Mouse (Mus musculus): ENCODE measurements at regions not wholly inside any gene's neighbourhood (a gene's known extent, or its start where the extent isn't known, plus 50 kb on each side); places are given as distances from the start of the nearest gene placed in this dataset.
A peak's percentile ranks its signal among the peaks of the same experiment; 100 is the strongest.
"Not testable (repeated sequence)": the region's sequence is repeated elsewhere in the genome, so short reads cannot be mapped to it uniquely, and the experiment has no call there.

DNA sequence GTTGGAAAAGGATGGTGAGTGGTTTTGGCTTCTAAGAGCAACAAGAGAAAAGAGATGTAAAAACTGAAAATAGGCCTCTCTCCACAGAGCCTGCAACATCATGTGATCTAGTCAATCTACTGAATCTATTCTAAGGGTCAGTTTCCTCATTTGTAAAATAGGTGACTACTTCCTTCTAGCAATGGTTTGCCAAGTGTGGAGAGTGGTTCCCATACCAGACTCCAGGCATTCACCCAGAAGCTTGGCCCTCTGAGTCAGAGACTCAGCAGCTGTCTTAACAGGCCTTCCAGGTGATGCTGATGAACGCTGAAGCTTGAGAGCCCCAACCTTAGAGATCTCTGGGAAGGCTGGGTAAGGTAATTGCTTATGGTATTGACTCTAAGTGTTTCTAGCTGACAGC, 98.9 kb upstream of the Klf4 start:
- no peak for DNase-seq (ENCODE audit: low read depth, low spot score)

DNA sequence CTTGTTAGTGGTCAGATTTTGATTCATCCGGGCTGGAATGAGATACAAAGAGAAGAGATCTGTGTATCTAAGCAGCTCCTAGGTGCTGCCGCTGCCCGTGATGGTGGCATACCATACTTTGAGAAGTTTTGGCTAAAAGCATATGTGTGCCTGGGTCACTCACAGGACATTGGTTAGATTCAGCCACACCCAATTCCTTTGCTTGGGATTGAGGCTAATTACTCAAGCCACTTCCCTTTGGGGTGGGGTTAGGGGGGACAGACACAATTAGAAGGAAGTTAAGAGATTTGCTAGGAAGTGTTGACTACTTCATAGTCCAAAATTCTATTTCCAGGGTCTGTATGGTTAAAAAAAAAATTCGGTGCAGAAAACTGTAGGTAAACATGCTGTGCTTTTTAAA, 97.9 kb upstream of the Klf4 start:
- DNase-seq (ENCODE audit: low read depth, low spot score): not testable (repeated sequence)

DNA sequence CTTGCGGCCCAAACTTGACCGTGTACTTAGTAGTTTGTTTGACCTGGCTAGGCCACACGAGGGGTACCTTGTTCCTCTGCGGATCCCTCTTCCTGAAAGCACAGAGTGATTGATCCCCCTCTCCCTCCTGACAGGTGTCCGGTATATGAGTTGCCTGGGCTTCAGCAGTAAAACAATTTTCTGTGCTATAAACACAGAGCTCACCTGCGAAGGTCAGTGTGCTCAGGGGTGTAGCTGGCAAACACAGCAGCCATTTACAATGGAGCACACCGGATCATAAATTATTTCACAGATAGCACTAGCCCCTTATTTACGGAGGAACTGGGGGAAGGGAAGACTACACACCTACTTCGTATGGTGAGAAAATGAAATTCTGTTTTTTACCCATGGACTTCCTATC, 92.5 kb upstream of the Klf4 start:
- DNase-seq (ENCODE audit: low read depth, low spot score): no peak

- DNase-seq (ENCODE audit: low read depth, low spot score): no peak
Observed at GRCm38 (mm10) chr4:55623151-55623760, 91.0 kb upstream of the Klf4 start.

DNA sequence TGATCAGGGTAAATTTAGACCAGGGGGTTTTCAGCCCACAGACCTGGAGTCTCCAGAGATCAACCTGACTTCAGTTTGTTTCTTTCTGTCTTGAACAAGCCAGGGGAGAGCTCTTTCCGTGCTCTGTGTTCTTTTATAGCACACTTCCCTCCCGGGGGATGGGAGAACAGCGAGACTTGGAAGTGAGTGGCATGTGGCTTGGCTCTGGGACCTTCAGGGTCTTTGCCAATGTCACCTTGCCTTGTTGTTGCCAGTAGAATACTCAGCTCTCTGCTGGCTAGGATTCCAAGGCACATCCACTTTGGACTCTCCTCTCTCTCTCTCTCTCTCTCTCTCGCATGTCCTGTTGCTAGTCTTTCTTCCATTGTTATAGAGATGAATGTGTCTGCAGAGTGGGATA, 90.4 kb upstream of the Klf4 start:
- DNase-seq (ENCODE audit: low read depth, low spot score): no peak

DNA sequence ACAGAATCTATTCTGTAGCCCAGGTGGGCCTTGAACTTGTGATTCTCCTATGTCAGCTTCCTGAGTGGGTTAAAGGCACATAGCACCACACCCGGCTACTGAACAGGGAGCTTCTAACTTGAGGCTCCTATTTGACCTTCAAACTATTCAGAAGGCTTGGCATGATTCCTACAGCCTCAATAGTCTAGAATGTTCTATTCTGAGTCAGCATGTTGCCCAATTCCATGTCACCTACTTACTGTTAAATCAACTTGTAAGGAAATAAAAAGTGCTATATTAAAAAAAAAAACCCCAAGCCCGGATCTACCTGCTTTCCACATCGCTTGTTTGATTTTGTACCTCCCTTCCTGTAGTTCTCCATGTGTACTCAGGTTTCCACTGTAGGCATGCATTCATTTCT, 87.6 kb upstream of the Klf4 start:
- DNase-seq (ENCODE audit: low read depth, low spot score): no peak

- DNase-seq (ENCODE audit: low read depth, low spot score): no peak
Observed at GRCm38 (mm10) chr4:55615808-55616207, 83.5 kb upstream of the Klf4 start.

- no peak for DNase-seq (ENCODE audit: low read depth, low spot score)
Observed at GRCm38 (mm10) chr4:55613523-55613922, 81.3 kb upstream of the Klf4 start.

- DNase-seq (ENCODE audit: low read depth, low spot score): no peak
Observed at GRCm38 (mm10) chr4:55610998-55611397, 78.7 kb upstream of the Klf4 start.

- DNase-seq (ENCODE audit: low read depth, low spot score): no peak
Observed at GRCm38 (mm10) chr4:55609214-55609613, 76.9 kb upstream of the Klf4 start.

DNA sequence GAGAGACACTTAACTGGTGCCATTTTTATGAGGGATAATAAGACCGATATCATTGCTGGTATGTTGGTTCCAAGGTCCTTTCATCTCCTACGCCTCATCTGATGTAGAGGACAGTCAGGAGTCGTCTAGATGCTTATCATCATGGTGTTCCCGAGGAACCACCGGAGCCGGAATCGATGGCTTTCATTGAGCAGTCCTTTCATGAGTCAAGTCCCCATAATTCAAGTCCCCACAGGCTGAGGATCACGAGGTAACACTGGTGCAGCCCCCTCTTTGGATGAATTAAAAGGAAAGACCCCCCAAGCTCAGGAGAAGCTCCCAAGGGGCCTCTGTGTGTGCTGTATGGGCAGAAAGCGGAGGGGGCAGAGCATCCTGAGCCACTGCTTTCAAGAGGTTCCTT, 73.3 kb upstream of the Klf4 start:
- no peak for DNase-seq (ENCODE audit: low read depth, low spot score)

DNA sequence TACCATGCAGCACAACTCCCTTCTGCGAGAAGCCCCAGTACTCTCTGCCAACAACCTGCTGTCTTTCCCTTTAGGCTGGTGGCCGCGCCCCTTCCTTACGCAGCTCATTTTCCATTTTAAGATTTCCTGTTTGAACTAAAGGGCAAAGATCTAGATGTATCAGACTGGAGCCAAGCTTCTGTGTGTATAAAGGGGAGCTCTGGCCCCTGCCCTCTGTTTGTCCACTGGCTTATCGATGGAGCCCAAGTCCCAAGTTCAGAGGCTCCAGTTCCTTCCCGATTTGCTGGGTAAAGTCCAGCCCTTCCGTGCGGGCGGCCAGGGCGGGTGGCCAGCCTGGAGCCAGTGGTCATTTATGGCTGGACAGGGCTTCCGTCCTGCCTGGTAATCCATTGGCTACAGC, 72.6 kb upstream of the Klf4 start:
- no peak for DNase-seq (ENCODE audit: low read depth, low spot score)

- DNase-seq (ENCODE audit: low read depth, low spot score): no peak
Observed at GRCm38 (mm10) chr4:55603821-55604435, 71.7 kb upstream of the Klf4 start.

GRCm38 (mm10) chr4:55595203-55595602, 62.9 kb upstream of the Klf4 start:
- DNase-seq (ENCODE audit: low read depth, low spot score): no peak

DNA sequence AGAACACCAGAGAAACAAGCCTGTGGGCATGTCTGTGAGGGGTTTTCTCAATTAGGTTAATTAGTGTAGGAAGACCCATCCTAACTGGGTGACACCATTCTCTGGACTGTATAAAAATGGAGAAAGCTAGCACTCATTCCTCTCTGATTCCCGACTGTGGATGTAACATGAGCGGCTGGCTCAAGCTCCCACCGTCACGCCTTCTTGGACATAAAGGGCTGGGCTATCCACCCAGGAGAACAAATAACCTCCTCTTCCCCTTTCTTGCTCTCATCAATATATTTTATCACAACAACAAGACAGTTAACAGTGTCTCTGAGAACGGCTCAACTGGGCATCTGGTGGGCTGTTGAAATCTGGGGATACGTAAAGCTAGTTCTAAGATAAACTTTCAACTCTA, 62.4 kb upstream of the Klf4 start:
- DNase-seq (ENCODE audit: low read depth, low spot score): no peak

GRCm38 (mm10) chr4:55593132-55593531, 60.9 kb upstream of the Klf4 start:
- no peak for DNase-seq (ENCODE audit: low read depth, low spot score)

GRCm38 (mm10) chr4:55586212-55586611, 53.9 kb upstream of the Klf4 start:
- no peak for DNase-seq (ENCODE audit: low read depth, low spot score)

GRCm38 (mm10) chr4:55583589-55583988, 51.3 kb upstream of the Klf4 start:
- peak; percentile 16 for DNase-seq (ENCODE audit: low read depth, low spot score)
